In the genomic region with DNA sequence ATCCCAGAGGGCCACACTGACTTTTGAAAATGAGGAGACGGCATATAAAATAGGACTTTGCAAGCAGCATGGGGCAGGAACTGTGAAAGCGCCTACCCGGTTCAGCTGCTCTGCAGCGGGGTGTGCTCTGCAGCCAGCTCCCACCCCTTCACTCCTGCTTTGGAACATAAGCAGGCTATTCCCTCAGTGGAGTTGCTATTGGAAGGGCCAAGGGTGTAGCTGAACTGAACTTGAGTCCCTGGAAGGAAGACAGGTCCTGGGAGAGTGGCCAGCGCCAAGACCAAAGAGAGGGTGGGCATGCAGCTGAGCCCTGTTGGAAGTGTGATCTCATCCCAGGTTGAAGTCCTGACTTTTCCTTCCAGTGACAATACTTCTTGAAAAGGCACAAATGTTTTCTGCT, we compare ENCODE assay signal across 11 mouse cellular contexts.
DNase-seq lines count a peak whose midpoint lies in the region; ATAC-seq and TF ChIP-seq lines count a peak whose summit lies in the region.
"Had no signal": no experiment of that assay in that cellular context is flagged by ENCODE, and none has a peak within 500 bp of the region (broad histone marks: within the 10 kb centered on the region; RNA-seq: fewer than 3 reads in every experiment).

No protein-coding gene starts in this region.

- TF ChIP-seq CTCF in lung, embryonic 14.5 days (IDR thresholded peaks at IDR 0.05; ENCODE audit: low read depth), result no peak

- no peak overlapping the region for H3K9ac ChIP-seq in lung, embryonic 14.5 days
- H3K9ac ChIP-seq: liver, embryonic 15.5 days had no signal

- no peak overlapping the region for H3K4me2 ChIP-seq in lung, embryonic 14.5 days
- H3K4me2 ChIP-seq: liver, embryonic 15.5 days had no signal

- 70% methylated on average over 5 of the region's 5 CpGs for WGBS in heart, embryonic 10.5 days
- WGBS in lung, embryonic 14.5 days, result 59% methylated on average over 5 of the region's 5 CpGs

- H3K27me3 ChIP-seq in heart, embryonic 10.5 days (ENCODE audit: insufficient read depth, poor library complexity, severe bottlenecking), result peaks cover 21% of the 10 kb centered on the region
- no peaks in the 10 kb centered on the region for H3K27me3 ChIP-seq in lung, embryonic 14.5 days (ENCODE audit: insufficient read depth, low read length)
- H3K27me3 ChIP-seq: liver, embryonic 15.5 days had no signal

- no peak overlapping the region for H3K27ac ChIP-seq in heart, embryonic 10.5 days
- H3K27ac ChIP-seq in lung, embryonic 14.5 days (ENCODE audit: low read depth), result no peak overlapping the region
- H3K27ac ChIP-seq: liver, embryonic 15.5 days had no signal

- no peaks in the 10 kb centered on the region for H3K36me3 ChIP-seq in heart, embryonic 10.5 days
- H3K36me3 ChIP-seq in lung, embryonic 14.5 days (ENCODE audit: insufficient read depth), result no peaks in the 10 kb centered on the region
- H3K36me3 ChIP-seq: liver, embryonic 15.5 days had no signal

- H3K4me1 ChIP-seq in heart, embryonic 10.5 days, result peaks cover 17% of the 10 kb centered on the region
- no peaks in the 10 kb centered on the region for H3K4me1 ChIP-seq in lung, embryonic 14.5 days (ENCODE audit: insufficient read depth)
- H3K4me1 ChIP-seq: liver, embryonic 15.5 days had no signal

- H3K4me3 ChIP-seq in heart, embryonic 10.5 days, result no peak overlapping the region
- H3K4me3 ChIP-seq in lung, embryonic 14.5 days (ENCODE audit: low read depth, low read length), result no peak overlapping the region
- H3K4me3 ChIP-seq: liver, embryonic 15.5 days had no signal

- peak; percentile 96 for DNase-seq in heart, adult 11 months
- no peak for DNase-seq in heart, embryonic 10.5 days (ENCODE audit: low spot score)
- no peak for DNase-seq in lung, embryonic 14.5 days
- no peak for DNase-seq in lung, postnatal 25 days (ENCODE audit: low spot score)
- DNase-seq in gastrocnemius, postnatal 36 days, result peak; percentile 49 to 55
- peak; percentile 77 for DNase-seq in skeletal muscle tissue, adult 2 months (ENCODE audit: low read depth, low spot score)
- no peak for DNase-seq in yolk sac, embryonic 10.5 days (ENCODE audit: low spot score)
- no peak for DNase-seq in frontal cortex, adult 2 months (ENCODE audit: extremely low spot score in 1 of 2, low spot score in 1 of 2)
- DNase-seq: layer of hippocampus, postnatal 36 days had no signal

- H3K9me3 ChIP-seq in heart, embryonic 10.5 days, result no peaks in the 10 kb centered on the region
- H3K9me3 ChIP-seq in lung, embryonic 14.5 days (ENCODE audit: low read depth, low read length), result no peaks in the 10 kb centered on the region
- H3K9me3 ChIP-seq: liver, embryonic 15.5 days had no signal

- peak; percentile 21; the same call in 1 of the 2 replicates for ATAC-seq in lung, embryonic 14.5 days (ENCODE audit: insufficient read depth)
- ATAC-seq: inflammation-experienced regulatory T-cells, adult 6 months had no signal

- intact Hi-C loops in gastrocnemius, postnatal 36 days (cut with DNase I), result loop anchor here (10.0 kb wide), 1 partner anchor 579 kb away; no protein-coding TSS in a partner anchor

Comparison
In these comparisons a context has a peak if more than half of its experiments do, and no peak if none do; other contexts are left out.
1. DNase-seq: peak in heart, adult 11 months (single experiment), gastrocnemius, postnatal 36 days (2 of 2) and skeletal muscle tissue, adult 2 months (single experiment); none in heart, embryonic 10.5 days (single experiment), lung, embryonic 14.5 days (single experiment), lung, postnatal 25 days (single experiment), yolk sac, embryonic 10.5 days (single experiment) and frontal cortex, adult 2 months (0 of 2).